Mouse (Mus musculus) adipocyte (in vitro differentiated cells): ENCODE measurements at regions not wholly inside any gene's neighbourhood (a gene's known extent, or its start where the extent isn't known, plus 50 kb on each side); places are given as distances from the start of the nearest gene placed in this dataset.

Experiments used
- DNase-seq: peaks from one replicate; pipeline ENCODE4 v3.0.0-alpha.2; 2016; ENCODE audit warnings: low spot score

DNA sequence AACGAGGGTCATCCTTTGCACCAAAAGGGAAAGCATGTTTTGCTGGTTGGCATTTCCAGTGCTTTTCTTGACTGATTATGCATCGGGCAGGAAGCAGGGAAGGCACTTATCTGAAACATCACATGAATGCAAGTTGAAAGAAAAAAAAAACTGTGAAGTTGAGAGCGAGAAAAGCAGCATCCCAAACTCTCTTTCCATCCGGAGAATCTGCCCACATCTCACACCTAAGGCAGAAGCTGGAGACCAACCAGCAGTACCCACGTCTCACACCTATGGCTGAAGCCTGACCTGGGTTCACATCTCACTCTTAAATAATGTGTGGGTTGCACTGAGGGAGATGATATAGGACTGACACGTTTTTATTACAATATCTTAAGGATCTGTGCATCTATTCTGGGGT lies 143.3 kb downstream of the Ackr3 start:
- DNase-seq = no peak

DNA sequence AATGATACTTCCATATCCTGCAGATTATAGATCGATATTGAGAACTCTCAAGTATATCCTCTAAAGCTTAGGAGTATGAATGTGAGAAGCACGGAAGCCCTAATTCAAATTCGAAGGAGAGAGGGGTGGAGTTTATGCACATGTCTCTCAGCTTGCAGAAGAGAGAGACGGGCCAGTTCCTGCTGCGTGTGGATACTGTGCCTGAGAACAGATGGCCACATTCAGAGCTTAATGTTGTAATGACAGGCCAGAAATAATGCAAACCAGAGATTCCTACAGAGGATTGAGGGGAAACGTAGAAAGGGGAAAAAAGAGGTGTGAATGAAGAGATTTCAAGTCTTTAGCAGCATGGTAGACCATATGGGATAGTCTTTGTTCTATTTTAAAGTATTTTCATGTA lies 145.8 kb downstream of the Ackr3 start:
- no peak for DNase-seq

DNA sequence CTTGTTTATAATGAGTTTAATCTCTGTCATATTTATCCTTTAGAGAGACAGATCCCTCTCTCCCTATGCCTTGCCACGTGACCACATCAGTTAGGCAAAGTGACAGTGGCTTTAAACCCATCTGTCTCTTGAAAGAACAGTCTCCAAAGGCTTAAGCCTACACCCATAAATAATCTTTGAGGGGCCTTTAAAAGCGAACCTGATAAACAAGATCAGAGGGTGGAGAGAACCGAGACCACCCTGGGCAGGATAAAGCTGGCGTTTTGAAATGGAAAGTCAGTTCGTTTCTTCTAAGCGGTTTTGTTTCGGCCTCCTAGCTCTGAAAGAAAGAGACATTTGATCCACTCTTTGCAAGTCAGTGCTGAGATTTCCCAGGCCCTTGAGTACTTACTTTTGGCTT lies 149.5 kb downstream of the Ackr3 start:
- DNase-seq = no peak

DNA sequence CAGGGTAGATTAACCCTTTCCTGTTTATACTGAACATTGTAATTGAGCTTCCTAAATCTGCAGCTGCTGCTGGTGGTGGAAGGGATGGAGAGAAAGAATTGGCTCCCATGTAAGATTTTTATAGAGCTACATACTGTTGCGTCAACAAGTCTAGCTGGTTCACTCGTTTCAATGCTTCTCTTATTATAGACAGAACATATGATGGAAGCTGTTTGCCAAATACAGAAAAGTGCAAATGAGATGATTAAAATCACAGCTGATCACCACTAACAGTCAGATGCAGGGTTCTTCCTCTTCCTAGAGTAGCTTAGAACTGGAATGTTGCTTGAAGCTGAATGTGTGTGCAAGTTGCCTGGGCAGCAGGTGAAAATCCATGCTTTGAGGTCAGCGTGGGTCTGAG lies 152.8 kb downstream of the Ackr3 start:
- no peak for DNase-seq

DNA sequence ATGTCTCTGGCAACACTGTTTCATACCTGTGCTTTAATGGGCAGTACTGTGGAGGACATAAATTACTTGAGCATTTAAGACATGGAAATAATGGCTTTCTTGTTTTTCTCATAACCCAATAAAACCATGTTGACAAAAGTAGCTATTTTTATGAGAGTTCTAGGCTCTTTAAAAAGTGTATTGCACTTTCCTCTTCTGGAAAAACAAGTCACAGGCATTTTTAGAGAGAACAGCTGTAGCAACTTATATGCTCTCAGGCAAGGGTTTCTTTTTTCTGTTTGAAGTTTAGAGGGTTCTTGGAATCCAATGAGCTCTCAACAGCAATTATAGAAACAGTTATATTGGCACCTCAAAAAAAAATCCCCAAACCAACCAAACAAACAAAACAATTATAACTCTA lies 153.6 kb downstream of the Ackr3 start:
- no peak for DNase-seq

DNA sequence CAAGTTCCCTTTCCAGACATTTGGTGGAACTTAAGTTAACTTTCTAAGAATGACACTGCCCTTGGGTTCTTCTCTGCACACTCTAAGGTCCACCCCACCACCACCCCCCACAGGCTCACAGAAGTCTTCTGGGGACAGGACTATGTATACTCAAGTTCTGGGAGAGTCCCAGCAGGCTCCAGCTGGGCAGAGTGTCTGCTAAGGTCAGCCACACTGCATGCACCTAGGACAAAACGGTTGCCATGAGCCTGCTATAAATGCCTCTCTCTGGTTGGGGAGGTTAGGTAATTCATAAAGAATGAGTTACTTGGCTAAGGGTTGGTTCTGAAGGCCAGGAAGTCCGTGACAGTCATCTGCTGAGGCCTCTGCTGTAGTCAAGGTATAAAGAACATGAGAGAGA lies 155.2 kb downstream of the Ackr3 start:
- no peak for DNase-seq

DNA sequence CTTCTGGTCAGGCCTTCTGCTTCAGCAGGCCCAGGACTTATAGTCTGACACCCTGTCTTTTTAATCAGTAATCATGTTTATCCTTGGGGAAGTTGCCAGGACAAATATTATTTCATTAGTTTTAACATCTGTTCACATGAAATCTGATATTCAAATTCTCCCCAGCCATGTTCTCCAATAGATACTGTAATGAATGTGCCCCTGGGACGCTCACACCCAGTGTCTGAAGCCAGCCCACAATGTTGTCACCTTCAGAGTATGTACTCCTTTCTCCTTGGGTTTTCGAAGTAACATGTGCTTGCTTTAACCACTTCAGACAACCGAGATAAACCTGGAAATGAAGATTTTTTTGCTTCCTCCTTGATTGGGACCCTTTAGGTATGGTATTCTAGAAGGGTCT lies 156.3 kb downstream of the Ackr3 start:
- no peak for DNase-seq

DNA sequence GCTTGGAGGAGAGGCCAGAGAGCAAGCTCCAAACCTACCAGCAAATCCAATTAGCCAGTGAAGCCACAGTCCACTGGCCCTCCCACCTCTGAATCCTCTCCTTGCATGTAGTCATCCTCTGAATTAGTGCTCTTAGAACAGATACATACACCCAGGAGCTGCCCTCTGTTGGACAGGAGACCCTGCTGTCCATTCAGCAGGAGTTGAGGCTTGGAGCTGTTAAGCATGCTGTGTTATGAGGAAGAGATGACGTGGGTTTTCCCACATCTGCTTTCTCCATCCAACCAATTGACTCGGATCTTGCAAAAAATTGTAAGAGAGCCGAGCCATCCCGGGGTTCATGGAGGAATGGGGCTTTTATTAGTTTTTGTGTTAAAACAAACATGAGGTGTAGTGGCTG lies 160.7 kb downstream of the Ackr3 start:
- no peak for DNase-seq

DNA sequence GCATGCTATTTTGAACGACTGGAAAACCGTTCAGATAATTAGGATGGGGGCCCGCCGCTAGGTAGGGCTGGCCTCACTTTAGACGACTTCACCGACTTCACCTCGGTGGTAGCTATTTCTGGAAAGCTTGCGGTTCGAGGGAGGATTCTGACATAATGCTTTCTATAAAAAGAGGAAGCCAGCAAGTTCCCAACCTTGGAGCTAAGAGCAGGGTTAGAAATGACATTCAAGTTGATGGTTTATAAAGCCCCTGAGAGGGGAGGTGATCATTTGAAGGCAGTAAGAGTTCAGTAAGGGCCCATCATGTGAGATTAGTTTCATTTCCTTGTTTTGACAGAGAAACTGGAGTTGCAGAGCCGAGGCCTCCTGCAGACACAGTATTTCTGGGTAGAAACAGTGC lies 164.8 kb downstream of the Ackr3 start:
- DNase-seq = no peak

DNA sequence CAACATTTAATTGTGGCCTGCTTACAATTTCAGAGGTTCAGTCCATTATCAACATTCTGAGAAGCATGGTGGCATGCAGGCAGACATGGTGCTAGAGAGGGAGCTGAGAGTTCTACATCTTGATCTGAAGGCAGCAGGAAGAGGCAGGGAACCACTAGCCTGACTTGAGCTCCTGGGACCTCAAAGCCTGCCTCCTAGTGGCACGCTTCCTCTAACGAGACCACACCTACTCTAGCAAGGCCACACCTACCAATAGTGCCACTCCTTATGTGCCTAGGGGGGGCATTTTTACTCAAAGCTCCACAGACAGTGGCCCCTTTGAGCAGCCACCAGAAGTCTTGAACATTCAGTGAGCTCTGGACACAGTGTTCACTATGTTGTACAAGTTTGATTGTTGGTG lies 165.5 kb downstream of the Ackr3 start:
- DNase-seq = no peak

DNA sequence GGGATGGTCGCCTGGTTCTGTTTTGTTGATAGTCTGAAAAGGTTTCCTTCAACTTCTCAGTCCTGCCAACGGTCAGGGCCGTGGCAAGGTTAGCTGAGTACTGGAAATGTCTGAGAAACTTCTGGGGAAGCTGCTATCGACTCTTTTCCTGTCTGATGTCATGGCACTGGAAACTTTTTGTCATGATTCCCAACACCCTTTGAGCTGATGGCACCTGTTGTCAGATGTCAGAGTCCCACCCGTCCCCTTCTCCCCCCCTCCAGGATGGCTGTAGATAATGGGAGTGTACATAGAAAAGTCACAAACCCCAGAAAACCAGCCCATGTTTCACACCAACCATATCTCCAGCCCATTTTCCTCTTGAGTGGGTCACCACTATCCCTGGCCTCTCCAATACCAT lies 167.0 kb downstream of the Ackr3 start:
- DNase-seq = no peak

DNA sequence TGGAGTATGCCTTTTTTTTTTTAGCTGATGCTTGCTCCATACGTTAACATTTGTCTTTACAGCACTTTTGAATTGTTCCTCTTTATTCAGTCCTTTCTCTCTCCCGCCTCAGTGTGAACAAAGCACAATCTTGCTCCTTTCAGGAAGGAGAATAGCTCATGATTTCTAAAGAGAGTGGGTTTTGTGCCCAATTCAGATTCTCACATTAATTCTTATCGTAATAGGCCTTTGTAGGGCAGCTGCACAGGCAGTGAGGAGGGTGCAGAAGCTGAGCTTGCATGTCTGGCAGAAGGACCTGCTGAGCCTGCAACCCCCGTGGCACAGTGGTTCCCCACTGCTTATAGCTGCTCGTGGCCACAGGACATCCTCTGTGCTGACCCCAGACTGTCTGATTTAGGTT lies 169.2 kb downstream of the Ackr3 start:
- DNase-seq = no peak

DNA sequence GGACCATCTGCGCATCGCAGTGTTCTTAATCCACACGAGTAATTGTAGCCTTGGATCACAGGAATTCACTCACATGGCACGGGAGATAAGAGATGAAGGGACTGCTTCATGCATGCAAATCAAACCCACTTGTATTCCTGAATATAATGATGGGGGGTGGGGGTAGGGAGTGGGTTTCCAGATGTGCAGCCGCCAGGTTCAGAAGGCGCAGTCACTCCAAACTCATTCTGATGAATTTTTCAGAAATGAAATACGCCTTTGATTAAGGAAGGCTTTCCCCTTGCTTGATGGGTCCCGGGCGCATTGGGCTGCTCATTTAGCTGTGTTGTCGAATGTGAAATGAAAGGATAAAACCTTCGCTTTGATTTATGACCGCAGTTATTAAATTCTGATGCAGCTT lies 170.7 kb downstream of the Ackr3 start:
- DNase-seq = no peak

DNA sequence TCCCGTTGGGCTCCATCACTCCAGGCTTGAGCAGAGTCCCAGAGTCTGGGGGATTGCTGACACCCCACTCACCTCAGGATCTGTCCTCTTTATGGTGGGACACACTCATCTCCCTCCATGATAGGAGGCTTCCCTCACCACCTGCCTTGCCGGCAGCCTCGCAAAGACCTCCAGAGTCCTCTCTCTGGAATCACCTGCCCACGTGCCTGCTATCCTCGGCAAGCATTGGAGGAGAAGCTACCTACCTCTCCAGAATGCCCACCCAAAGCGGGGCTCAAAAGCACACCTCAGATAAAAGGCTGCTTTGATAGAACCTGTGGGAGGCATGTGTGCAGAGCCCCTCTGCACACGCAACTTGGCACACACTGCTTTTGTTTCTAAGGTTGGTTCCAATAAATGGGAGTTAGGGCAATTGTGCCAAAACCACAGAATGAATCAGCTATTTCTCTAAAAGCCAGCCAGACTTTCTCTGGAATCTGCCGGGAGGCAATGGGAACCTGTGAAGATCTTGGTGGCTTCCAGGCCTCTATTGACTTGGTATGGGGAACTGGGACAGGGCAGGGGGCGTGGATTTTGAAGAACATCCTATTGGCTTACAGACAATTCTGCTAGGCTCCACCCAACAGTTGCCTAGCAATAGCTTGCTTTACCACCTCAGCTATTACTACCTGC lies 176.4 kb downstream of the Ackr3 start:
- DNase-seq = peak; percentile 39

DNA sequence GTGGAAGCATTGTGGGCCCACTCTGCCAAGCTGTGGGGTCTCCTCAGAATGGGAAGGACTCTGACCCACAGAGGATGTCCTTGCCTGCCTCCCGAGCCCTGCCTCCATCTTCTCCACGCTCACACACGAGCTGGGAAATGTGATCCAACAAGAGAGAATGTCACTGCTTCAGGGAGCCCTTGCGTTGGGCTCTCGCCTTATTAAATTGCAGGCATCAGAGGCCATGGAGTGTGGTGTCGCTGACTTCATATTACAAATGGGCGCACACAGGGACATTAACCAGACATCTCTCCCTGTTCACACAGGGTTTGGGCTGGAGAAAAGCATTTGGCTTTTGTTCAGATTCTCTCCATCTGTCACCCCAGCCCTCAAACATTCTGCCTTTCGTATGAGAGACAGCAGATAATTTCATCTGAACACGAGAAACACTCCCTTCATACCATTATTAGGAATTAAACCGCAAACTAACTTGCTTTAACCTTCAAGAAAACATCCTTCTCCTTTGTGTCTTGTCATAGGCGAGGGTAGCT lies 179.2 kb downstream of the Ackr3 start:
- no peak for DNase-seq

DNA sequence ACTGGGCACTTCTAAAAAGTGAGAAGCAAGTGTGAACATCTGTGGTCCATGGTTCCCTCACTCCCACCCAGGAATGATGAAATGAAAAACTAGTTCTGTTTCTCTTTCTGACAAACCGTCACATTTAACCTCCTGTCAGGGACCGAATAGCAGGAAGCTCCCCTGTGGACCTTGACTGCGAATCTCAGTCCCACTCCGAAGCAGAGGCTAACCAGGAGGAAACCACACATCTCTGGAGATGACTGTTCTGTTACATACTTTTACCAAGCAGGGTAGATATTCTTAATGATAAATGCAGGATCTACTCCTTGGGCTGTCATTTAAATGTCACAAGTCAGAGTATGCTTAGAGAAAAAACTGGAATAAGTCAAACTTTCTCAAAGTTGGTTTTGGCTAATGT lies 181.2 kb downstream of the Ackr3 start:
- DNase-seq = no peak

DNA sequence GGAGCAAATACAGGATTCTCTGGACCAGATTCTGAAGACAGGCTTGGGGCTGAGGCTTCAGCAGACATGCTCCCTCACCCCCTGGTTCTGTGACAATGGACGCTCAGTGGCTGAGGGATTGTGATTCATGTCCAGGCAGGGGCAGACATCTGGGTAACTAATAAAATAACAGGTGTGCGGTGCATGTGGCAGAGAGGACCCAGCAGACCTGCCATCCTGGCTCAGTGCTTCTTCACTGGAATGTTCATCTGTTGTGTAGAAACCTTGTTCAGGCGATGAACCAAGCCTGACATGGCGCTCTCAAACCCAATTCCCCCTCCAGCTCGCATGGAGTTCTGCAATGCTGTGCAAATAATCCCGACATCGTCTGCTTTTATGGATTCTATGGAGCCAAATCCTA lies 183.0 kb downstream of the Ackr3 start:
- no peak for DNase-seq

DNA sequence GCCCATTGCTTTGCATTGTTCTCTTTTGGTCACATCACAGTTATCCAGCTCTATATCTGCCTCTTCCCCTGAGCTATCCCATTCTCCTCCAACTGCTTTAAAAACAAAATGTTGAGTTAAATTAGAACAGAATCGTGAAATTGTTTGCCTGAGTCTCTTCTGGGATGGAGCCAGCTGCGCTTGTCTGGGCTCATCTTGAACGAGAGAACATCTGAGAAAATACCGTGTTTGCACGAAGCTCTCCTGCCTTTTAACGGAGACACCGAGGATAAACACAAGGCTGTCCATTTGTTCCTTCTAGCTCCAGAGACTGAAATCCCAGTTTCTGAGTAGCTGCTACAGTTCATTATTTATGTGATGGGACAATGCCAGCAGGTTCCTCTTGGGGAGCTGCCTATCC lies 186.6 kb downstream of the Ackr3 start:
- no peak for DNase-seq

DNA sequence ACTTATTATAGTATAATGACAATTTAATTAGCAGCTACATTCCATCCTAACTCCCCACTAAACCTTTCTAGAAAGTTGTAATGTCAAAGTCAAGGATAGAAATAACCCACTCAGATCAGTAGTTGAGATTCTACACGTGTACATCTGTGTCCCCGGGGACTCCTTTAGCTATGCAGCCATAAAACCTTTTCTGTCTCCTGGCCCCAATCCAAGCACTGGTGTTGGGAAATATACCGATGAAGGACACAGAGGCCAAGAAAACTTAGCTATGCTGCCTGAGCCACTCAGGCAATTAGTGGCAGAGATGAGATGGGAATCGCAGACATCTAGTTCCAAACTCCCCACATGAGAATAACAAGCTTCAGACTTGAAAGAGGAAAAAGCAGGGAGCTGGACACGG lies 190.1 kb downstream of the Ackr3 start:
- peak; percentile 42 for DNase-seq

DNA sequence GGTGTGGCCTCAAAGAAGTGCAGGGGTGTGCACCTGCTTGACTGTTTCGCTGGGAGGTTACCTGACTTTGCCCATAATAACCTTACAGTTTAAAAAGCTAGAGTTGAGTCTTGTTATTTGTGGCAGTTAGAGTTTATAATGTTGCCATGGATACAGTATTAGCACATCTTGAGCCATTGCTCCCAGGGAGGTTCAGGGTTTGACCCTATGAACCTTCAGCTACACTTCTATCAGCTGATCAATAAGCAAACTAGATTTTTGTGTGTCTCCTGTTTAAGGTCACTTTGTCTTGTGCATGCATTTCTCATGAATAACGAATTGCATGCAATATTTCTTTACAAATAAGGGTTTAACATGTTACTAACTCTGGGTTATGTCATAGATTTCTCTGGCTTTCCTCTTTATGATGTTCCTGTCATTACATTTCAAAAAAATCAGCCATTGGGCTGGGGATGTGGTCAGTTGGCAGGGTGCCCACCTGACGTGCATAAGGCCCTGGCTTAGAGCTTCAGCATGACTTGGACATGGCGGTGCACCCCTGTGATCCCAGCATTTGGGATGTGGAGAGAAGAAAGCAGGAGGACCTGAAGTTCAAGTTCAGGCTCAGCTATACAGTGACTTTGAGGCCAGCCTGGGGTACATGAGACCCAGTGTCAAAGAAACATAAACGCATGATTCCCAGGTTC lies 191.7 kb downstream of the Ackr3 start:
- no peak for DNase-seq

DNA sequence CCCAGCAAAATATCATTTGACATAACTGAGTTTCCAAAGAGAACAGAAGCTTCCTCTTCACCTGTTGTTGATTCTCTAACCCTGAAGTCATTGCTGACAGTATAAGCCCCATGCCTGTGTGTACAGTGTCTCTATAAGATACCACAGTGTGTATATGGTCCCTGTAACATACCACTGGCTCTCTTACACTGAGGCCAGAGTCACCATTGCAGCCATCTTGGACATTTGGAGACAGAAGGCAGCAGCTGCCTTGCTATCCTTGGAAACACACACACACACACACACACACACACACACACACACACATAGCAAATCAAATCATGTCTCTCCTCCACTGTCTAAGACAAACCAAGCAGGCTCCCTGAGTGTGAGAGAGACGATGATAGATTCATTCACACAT lies 192.9 kb downstream of the Ackr3 start:
- no peak for DNase-seq

DNA sequence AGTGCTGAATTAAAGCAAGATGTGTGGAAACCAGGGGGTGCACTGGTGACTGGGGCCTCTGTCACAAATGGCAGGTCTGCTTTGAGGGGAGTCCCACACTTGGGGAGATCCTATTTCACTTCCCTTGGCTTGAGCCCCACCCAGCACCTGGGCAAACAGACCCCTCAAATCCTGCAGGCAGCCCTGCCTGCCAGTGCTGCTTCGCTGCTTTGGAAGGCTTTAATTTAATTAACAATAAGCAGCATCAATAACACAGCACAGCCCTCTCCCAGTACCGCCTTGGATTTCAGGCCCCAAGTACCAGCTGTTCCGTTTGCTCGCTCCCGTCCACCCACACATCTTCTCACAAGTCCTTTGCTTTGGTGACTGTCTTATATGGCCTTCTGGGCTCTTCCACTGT lies 193.6 kb downstream of the Ackr3 start:
- DNase-seq = no peak

DNA sequence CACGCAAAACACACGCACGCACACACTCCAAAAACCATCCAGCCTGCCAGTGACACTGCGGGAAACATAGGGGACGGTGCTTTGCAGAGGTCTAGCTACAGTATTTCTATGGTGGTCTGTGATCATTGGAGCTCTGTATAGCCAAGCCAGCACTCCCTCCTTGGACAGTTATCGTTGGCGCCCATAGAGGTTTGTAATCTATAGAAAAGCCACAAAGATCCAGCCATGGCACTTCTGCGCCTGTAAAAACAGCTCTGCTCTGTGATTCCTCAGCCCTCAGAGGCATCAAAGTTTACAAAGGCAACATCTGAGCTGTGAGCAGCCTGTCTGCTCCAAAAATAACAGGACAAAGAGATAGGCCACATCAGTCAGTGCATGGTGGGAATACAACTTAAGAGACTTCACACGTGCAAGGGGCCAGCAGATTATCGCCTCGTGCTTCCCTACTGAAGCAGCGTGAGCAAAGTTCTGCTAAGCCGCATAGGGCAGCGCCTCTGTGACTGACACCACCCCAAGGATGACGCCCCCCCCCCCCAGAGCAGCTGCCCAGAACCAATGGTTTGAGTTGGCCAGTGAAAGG lies 194.7 kb downstream of the Ackr3 start:
- no peak for DNase-seq

DNA sequence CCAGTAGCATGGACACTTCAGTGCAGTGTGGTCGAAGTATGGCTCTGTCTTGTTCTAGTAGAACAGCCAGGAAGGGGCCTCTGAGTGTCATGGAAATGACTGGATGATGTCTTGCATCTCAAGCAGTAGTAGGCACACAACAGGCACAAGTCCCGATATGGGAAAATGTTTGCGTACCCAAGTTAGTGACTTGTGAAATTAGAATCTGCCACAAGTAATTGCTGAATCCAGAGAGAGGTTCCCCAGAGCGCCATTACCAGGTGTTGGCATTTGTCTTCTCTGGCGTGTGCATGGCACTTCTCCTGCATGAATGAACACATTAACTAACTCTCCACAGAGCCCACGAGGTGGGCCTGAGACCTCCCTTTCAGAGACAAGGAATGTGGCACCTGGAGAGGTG lies 199.3 kb downstream of the Ackr3 start:
- no peak for DNase-seq
